Mouse (Mus musculus) liver, embryonic 14.5 days (tissue): Measurements from ENCODE around the gene 1700011L22Rik.

Source experiments
- CTCF ChIP-seq: IDR thresholded peaks from 2 replicates; pipeline ENCODE4 v1.5.1; 2016; ENCODE audit warnings: antibody characterized with exemption, low read depth, control low read depth
- EP300 ChIP-seq: IDR thresholded peaks from 2 replicates; pipeline ENCODE4 v1.6.1; 2016; ENCODE audit warnings: antibody characterized with exemption, low read depth

DNA sequence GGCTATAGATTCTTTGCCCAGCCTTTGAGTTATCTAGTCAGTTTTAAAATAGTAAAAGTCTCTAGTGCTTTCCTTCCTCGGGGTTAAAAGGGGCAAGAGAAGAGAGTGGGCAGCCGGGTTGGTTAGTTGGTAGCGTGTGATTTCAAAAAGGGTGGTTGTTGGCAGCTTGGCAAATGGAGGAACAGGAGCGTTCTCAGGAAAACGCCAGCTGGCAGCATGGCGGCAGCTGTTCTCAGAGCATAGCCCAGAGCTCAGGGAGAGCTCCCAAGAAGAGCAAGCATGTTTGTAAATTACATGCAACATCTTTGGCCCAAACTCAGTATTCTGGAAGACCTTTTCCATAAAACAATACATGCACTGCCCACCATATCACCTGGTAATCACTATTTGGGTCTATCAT lies 5.4 kb upstream of the 1700011L22Rik start:
- no peak for TF ChIP-seq CTCF
- TF ChIP-seq EP300, result no peak
